Mouse (Mus musculus) frontal cortex, postnatal 10 days (tissue): ENCODE measurements around the gene 4933414I15Rik.

ENCODE experiments used
- DNase-seq, 2 experiments: peaks; one replicate each; pipeline ENCODE4 v3.0.0; 2022; ENCODE audit warnings: low spot score in 2 of 2, mixed read lengths in 1 of 2

4933414I15Rik gene

GRCm38 (mm10) chr11:50943506-50943905 is at the start of gene 4933414I15Rik:
TSS of gene 4933414I15Rik (minus strand) at chr11:50943765.
- no peak for DNase-seq

GRCm38 (mm10) chr11:50981667-50982066 is 38.1 kb upstream of the 4933414I15Rik start, which contains the start of gene Olfr1377:
TSS of gene Olfr1377 (plus strand) at chr11:50981967.
- no peak for DNase-seq

GRCm38 (mm10) chr11:50977216-50977615 is 33.7 kb upstream of the 4933414I15Rik start:
- no peak for DNase-seq

GRCm38 (mm10) chr11:50966230-50966629 is 22.7 kb upstream of the 4933414I15Rik start, which contains the start of gene Olfr1378:
TSS of gene Olfr1378 (plus strand) at chr11:50966530.
- no peak for DNase-seq

- DNase-seq, result no peak
Observed at GRCm38 (mm10) chr11:50964886-50965285, 21.3 kb upstream of the 4933414I15Rik start.

GRCm38 (mm10) chr11:50953665-50954064 is 10.1 kb upstream of the 4933414I15Rik start, which contains the start of gene Prop1:
TSS of gene Prop1 (minus strand) at chr11:50953765.
- no peak for DNase-seq

GRCm38 (mm10) chr11:50952290-50952689 is 8.7 kb upstream of the 4933414I15Rik start:
- DNase-seq, result no peak

- DNase-seq, result no peak
Observed at GRCm38 (mm10) chr11:50942386-50942785, 1.2 kb downstream of the 4933414I15Rik start.

- no peak for DNase-seq
Observed at GRCm38 (mm10) chr11:50939621-50940366, 3.8 kb downstream of the 4933414I15Rik start.

- DNase-seq, result no peak
Observed at GRCm38 (mm10) chr11:50938435-50938834, 5.1 kb downstream of the 4933414I15Rik start.

- DNase-seq, result no peak
Observed at GRCm38 (mm10) chr11:50932040-50932439, 11.5 kb downstream of the 4933414I15Rik start.

GRCm38 (mm10) chr11:50931451-50931866 is 12.1 kb downstream of the 4933414I15Rik start, which contains the start of gene Zfp354b:
TSS of gene Zfp354b (minus strand) at chr11:50931633.
- peak; percentile 83 to 87 for DNase-seq

GRCm38 (mm10) chr11:50931021-50931420 is 12.5 kb downstream of the 4933414I15Rik start:
- peak in 1 of 2 experiments; percentile 31 for DNase-seq

GRCm38 (mm10) chr11:50930469-50931014 is 13.0 kb downstream of the 4933414I15Rik start:
- DNase-seq, result no peak

GRCm38 (mm10) chr11:50915671-50916320 is 27.8 kb downstream of the 4933414I15Rik start, which contains the start of gene Zfp2:
TSS of gene Zfp2 (minus strand) at chr11:50916165.
- DNase-seq, result peak; percentile 89 to 91

GRCm38 (mm10) chr11:50914461-50914860 is 29.1 kb downstream of the 4933414I15Rik start:
- DNase-seq, result no peak

GRCm38 (mm10) chr11:50913301-50913700 is 30.3 kb downstream of the 4933414I15Rik start:
- no peak for DNase-seq

GRCm38 (mm10) chr11:50908136-50908535 is 35.4 kb downstream of the 4933414I15Rik start:
- DNase-seq, result no peak

- no peak for DNase-seq
Observed at GRCm38 (mm10) chr11:50897359-50897758, 46.2 kb downstream of the 4933414I15Rik start.

- DNase-seq, result no peak
Observed at GRCm38 (mm10) chr11:50892441-50892840, 51.1 kb downstream of the 4933414I15Rik start.
